Mouse (Mus musculus): ENCODE measurements around the gene 1300017J02Rik. TPM values are rescaled to one million over a fixed set of nuclear protein-coding genes. Genes with fewer than 3 reads are reported as not detected.
A peak's percentile ranks its signal among the peaks of the same experiment; 100 is the strongest.

Gene 1300017J02Rik
- polyA plus RNA-seq, 1 experiment: 67.0 TPM

- WGBS: 59% methylated on average over 3 of the region's 3 CpGs
- no peaks in the 10 kb centered on the region; the same call in 1 of the 2 replicates for H3K4me1 ChIP-seq (ENCODE audit: control insufficient read depth, insufficient read depth, low read length)
- H3K27ac ChIP-seq (ENCODE audit: control insufficient read depth, insufficient read depth, low read depth, low read length, poor library complexity): no peak overlapping the region
- TF ChIP-seq CTCF (IDR thresholded peaks at IDR 0.05; ENCODE audit: control insufficient read depth, insufficient read depth, low read length): peak; percentile 67
- no peak for TF ChIP-seq POLR2A (IDR thresholded peaks at IDR 0.05; ENCODE audit: borderline replicate concordance, control insufficient read depth, low read depth, low read length)
- no peak overlapping the region for H3K4me3 ChIP-seq (replicated peaks; ENCODE audit: control insufficient read depth, low read depth, low read length)
Measured at GRCm38 (mm10) chr9:103225464-103225863, 79.4 kb downstream of the 1300017J02Rik start.

DNA sequence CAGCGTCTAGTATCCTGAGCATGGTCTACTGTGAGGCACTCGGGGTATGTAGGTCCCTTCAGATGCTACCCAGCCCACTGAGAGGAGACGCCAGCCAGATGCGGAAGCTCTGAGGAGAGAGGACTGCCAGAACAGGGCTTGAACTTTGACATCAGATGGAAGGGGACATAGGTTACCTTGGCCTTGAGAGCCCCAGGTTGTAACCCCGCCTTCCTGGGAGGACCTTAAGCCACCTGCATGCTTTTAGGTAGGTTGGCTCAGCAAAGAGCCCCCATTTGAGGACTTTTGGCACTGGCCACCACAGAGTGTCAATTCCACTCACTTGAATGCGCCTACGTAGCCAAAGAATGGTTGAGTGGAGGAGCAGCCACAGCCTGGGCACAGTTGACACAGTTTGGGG is 80.2 kb downstream of the 1300017J02Rik start:
- H3K27ac ChIP-seq (ENCODE audit: control insufficient read depth, insufficient read depth, low read depth, low read length, poor library complexity): no peak overlapping the region
- TF ChIP-seq CTCF (IDR thresholded peaks at IDR 0.05; ENCODE audit: control insufficient read depth, insufficient read depth, low read length) (no peak), POLR2A (IDR thresholded peaks at IDR 0.05; ENCODE audit: borderline replicate concordance, control insufficient read depth, low read depth, low read length) (no peak)
- WGBS: 92% methylated on average over 7 of the region's 7 CpGs
- no peak overlapping the region for H3K4me3 ChIP-seq (replicated peaks; ENCODE audit: control insufficient read depth, low read depth, low read length)
- no peaks in the 10 kb centered on the region for H3K4me1 ChIP-seq (ENCODE audit: control insufficient read depth, insufficient read depth, low read length)

- WGBS: 82% methylated on average over 6 of the region's 6 CpGs
Measured at GRCm38 (mm10) chr9:103214281-103214680, 90.6 kb downstream of the 1300017J02Rik start.

GRCm38 (mm10) chr9:103213631-103214030 is 91.3 kb downstream of the 1300017J02Rik start:
- 50% methylated on average over 2 of the region's 2 CpGs for WGBS
- TF ChIP-seq POLR2A (IDR thresholded peaks at IDR 0.05; ENCODE audit: borderline replicate concordance, control insufficient read depth, low read depth, low read length) (no peak), CTCF (IDR thresholded peaks at IDR 0.05; ENCODE audit: control insufficient read depth, insufficient read depth, low read length) (no peak)

More at GRCm38 (mm10) chr9:103214281-103214680, 90.6 kb downstream of the 1300017J02Rik start:
- no peak overlapping the region for H3K27ac ChIP-seq (ENCODE audit: control insufficient read depth, insufficient read depth, low read depth, low read length, poor library complexity)
- no peak overlapping the region for H3K4me3 ChIP-seq (replicated peaks; ENCODE audit: control insufficient read depth, low read depth, low read length)
- no peaks in the 10 kb centered on the region for H3K4me1 ChIP-seq (ENCODE audit: control insufficient read depth, insufficient read depth, low read length)
- TF ChIP-seq POLR2A (IDR thresholded peaks at IDR 0.05; ENCODE audit: borderline replicate concordance, control insufficient read depth, low read depth, low read length): no peak

GRCm38 (mm10) chr9:103212654-103213420 is 92.0 kb downstream of the 1300017J02Rik start:
- no peak for TF ChIP-seq CTCF (IDR thresholded peaks at IDR 0.05; ENCODE audit: control insufficient read depth, insufficient read depth, low read length)
- TF ChIP-seq POLR2A (IDR thresholded peaks at IDR 0.05; ENCODE audit: borderline replicate concordance, control insufficient read depth, low read depth, low read length): no peak
- H3K4me3 ChIP-seq (replicated peaks; ENCODE audit: control insufficient read depth, low read depth, low read length): no peak overlapping the region
- no peaks in the 10 kb centered on the region; the same call in 1 of the 2 replicates for H3K4me1 ChIP-seq (ENCODE audit: control insufficient read depth, insufficient read depth, low read length)
- WGBS: 88% methylated on average over 28 of the region's 28 CpGs
- H3K27ac ChIP-seq (ENCODE audit: control insufficient read depth, insufficient read depth, low read depth, low read length, poor library complexity): no peak overlapping the region

More at GRCm38 (mm10) chr9:103213631-103214030, 91.3 kb downstream of the 1300017J02Rik start:
- no peak overlapping the region for H3K4me3 ChIP-seq (replicated peaks; ENCODE audit: control insufficient read depth, low read depth, low read length)
- H3K27ac ChIP-seq (ENCODE audit: control insufficient read depth, insufficient read depth, low read depth, low read length, poor library complexity): no peak overlapping the region
- no peaks in the 10 kb centered on the region for H3K4me1 ChIP-seq (ENCODE audit: control insufficient read depth, insufficient read depth, low read length)

DNA sequence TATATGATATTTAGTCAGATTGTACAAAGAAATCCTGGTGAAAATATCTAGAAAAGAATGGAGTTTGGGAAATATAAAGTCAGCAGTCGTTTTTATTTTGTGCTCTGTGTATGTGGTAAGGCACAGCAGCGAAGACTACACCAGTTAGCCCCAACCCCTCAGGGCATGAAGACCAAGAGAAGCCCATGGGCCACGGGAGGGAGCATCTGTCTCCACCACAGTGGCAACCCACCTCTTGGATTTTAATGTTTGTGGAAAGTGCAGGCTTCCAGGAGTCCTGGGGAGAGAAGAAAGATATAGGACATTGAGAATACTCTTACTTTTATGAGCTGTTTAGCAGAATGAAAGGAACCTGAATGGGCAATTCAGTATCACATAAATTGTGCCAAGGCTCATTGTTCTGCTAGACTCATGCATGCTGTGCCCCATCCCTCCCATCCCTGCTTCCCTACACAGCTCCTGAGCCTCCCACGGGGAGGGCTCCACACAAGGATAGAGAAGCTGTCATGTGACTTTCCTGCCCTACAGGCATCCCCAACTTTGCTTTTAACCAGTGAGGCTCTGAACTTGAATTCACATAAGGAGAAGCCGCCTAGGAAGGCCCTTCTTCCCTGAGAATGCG is 96.0 kb downstream of the 1300017J02Rik start:
- H3K27ac ChIP-seq (ENCODE audit: control insufficient read depth, insufficient read depth, low read depth, low read length, poor library complexity): no peak overlapping the region
- no peak for TF ChIP-seq POLR2A (IDR thresholded peaks at IDR 0.05; ENCODE audit: borderline replicate concordance, control insufficient read depth, low read depth, low read length)
- TF ChIP-seq CTCF (IDR thresholded peaks at IDR 0.05; ENCODE audit: control insufficient read depth, insufficient read depth, low read length): no peak
- 76% methylated on average over 6 of the region's 6 CpGs for WGBS
- H3K4me3 ChIP-seq (replicated peaks; ENCODE audit: control insufficient read depth, low read depth, low read length): no peak overlapping the region
- H3K4me1 ChIP-seq (ENCODE audit: control insufficient read depth, insufficient read depth, low read length): no peaks in the 10 kb centered on the region; the same call in 1 of the 2 replicates

- H3K4me3 ChIP-seq (replicated peaks; ENCODE audit: control insufficient read depth, low read depth, low read length): no peak overlapping the region
Measured at GRCm38 (mm10) chr9:103207846-103208245, 97.0 kb downstream of the 1300017J02Rik start.

GRCm38 (mm10) chr9:103205786-103206185 is 99.1 kb downstream of the 1300017J02Rik start:
- TF ChIP-seq CTCF (IDR thresholded peaks at IDR 0.05; ENCODE audit: control insufficient read depth, insufficient read depth, low read length) (no peak), POLR2A (IDR thresholded peaks at IDR 0.05; ENCODE audit: borderline replicate concordance, control insufficient read depth, low read depth, low read length) (no peak)
- WGBS: 84% methylated on average over 5 of the region's 5 CpGs
- H3K27ac ChIP-seq (ENCODE audit: control insufficient read depth, insufficient read depth, low read depth, low read length, poor library complexity): no peak overlapping the region

More at GRCm38 (mm10) chr9:103207846-103208245, 97.0 kb downstream of the 1300017J02Rik start:
- H3K4me1 ChIP-seq (ENCODE audit: control insufficient read depth, insufficient read depth, low read length): no peaks in the 10 kb centered on the region; the same call in 1 of the 2 replicates
- peak; percentile 91 for TF ChIP-seq CTCF (IDR thresholded peaks at IDR 0.05; ENCODE audit: control insufficient read depth, insufficient read depth, low read length)
- TF ChIP-seq POLR2A (IDR thresholded peaks at IDR 0.05; ENCODE audit: borderline replicate concordance, control insufficient read depth, low read depth, low read length): no peak
- H3K27ac ChIP-seq (ENCODE audit: control insufficient read depth, insufficient read depth, low read depth, low read length, poor library complexity): no peak overlapping the region
- 9% methylated on average over 16 of the region's 16 CpGs for WGBS

More at GRCm38 (mm10) chr9:103205786-103206185, 99.1 kb downstream of the 1300017J02Rik start:
- Histone ChIP-seq H3K4me1 (ENCODE audit: control insufficient read depth, insufficient read depth, low read length) (no peaks in the 10 kb centered on the region; the same call in 1 of the 2 replicates), H3K4me3 (replicated peaks; ENCODE audit: control insufficient read depth, low read depth, low read length) (no peak overlapping the region)
